Mouse (Mus musculus): ENCODE results near the gene Rab5b.

DNA sequence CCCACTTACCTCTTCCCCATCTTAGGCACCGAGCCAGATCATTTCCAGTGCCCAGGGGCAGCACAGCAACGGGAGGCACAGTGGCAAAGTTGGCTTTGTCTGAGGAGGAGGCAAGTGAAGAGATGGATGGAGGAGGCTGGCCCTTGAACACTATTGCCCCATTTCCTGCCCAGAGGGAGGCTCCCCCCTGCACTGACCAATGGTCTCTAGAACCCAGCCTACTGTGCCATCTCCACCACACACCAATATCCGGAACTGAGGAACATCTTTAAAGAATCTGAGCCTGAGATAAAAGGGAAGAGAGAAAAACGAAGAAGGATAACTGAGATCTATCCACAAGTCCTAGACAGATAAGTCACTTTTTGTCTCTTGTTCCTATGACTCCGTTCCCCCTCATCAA lies 32.0 kb upstream of the Rab5b start:
- no peak for TF ChIP-seq CTCF (IDR thresholded peaks at IDR 0.05)
- no peak for TF ChIP-seq EP300 (IDR thresholded peaks at IDR 0.05)

All from lung, postnatal 0 days (tissue).